Mouse (Mus musculus) mouse trophoblast stem cell (cell line): ENCODE measurements at regions not wholly inside any gene's neighbourhood (a gene's known extent, or its start where the extent isn't known, plus 50 kb on each side); places are given as distances from the start of the nearest gene placed in this dataset.

ENCODE experiments used
- in situ Hi-C, 2 experiments: fragments of 300-500 bp; cut with MseI, MboI; formaldehyde crosslinking; loops; 2 replicates in 1 of 2; 3 replicates in 1 of 2; pipeline ENCODE4 v1.15.1; 2025

GRCm38 (mm10) chr3:106879994-106880393 lies 53.9 kb upstream of the Olfr266 start:
- in situ Hi-C loops, result no loop called here

GRCm38 (mm10) chr3:106903198-106903597 lies 77.1 kb upstream of the Olfr266 start:
- in situ Hi-C loops, result loop anchor here in 1 of 2 experiments (10.0 kb wide), 1 partner anchor 182 kb away; no protein-coding TSS in a partner anchor

- in situ Hi-C loops, result loop anchor here in 1 of 2 experiments (10.0 kb wide), 1 partner anchor 178 kb away; no protein-coding TSS in a partner anchor
These were observed 80.6 kb upstream of the Olfr266 start for GRCm38 (mm10) chr3:106906668-106907067.

GRCm38 (mm10) chr3:106936067-106936466 lies 99.9 kb upstream of the Kcna3 start:
- in situ Hi-C loops, result no loop called here

- in situ Hi-C loops, result no loop called here
These were observed 95.9 kb upstream of the Kcna3 start for GRCm38 (mm10) chr3:106940095-106940494.

- in situ Hi-C loops, result no loop called here
These were observed 80.2 kb upstream of the Kcna3 start for GRCm38 (mm10) chr3:106955555-106956446.

- in situ Hi-C loops, result no loop called here
These were observed 78.6 kb upstream of the Kcna3 start for GRCm38 (mm10) chr3:106957162-106957895.

- in situ Hi-C loops, result no loop called here
These were observed 77.8 kb upstream of the Kcna3 start for GRCm38 (mm10) chr3:106958194-106958593.

- in situ Hi-C loops, result no loop called here
These were observed 75.4 kb upstream of the Kcna3 start for GRCm38 (mm10) chr3:106960596-106960995.

- in situ Hi-C loops, result no loop called here
These were observed 73.5 kb upstream of the Kcna3 start for GRCm38 (mm10) chr3:106962466-106962865.

- in situ Hi-C loops, result no loop called here
These were observed 69.8 kb upstream of the Kcna3 start for GRCm38 (mm10) chr3:106966198-106966597.

GRCm38 (mm10) chr3:106967479-106967878 lies 68.5 kb upstream of the Kcna3 start:
- in situ Hi-C loops, result no loop called here

- in situ Hi-C loops, result no loop called here
These were observed 61.7 kb upstream of the Kcna3 start for GRCm38 (mm10) chr3:106974114-106974789.

- in situ Hi-C loops, result no loop called here
These were observed 57.2 kb upstream of the Kcna3 start for GRCm38 (mm10) chr3:106978728-106979127.

- in situ Hi-C loops, result no loop called here
These were observed 55.1 kb upstream of the Kcna3 start for GRCm38 (mm10) chr3:106980914-106981313.

GRCm38 (mm10) chr3:106981323-106981722 lies 54.6 kb upstream of the Kcna3 start:
- in situ Hi-C loops, result no loop called here

GRCm38 (mm10) chr3:106984231-106984630 lies 51.7 kb upstream of the Kcna3 start:
- in situ Hi-C loops, result no loop called here
